Mouse (Mus musculus) cerebellum, adult (tissue): ENCODE data around the gene Nfatc4.

Experiments used
- ATAC-seq: cut with Nextera tagmentation; 2 replicates; pipeline ENCODE4 v1.9.2; 2017; ENCODE audit warnings: mild to moderate bottlenecking, moderate library complexity, mixed read lengths; ENCODE audit not compliant: insufficient number of reproducible peaks, low FRiP score, low TSS enrichment

Nfatc4 gene

DNA sequence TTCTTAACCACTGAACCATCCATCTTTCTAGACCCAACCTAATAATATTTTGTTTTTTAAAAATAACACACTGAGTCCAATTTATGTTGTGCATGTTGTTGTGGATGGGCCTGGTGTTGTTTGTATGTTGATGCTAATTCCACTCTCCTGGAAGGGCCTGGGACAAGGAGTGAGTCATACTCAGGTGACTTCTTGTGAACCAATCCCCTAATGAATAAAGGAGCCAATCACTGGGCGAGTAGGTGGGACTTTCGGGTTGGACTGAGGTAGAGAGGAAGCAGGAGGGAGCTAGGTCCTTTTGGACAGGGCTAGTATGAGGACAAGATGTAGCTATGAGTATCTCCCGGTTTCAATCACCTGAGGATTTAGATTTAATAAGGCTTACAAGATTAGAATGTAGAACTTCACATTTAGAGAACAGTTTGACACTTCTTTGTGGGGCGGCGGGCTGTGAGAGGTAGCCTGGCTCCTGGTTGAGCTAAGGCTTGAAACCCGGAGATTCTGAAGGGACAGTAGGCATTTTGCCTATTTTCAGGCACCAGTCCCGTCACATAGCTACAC, 3.0 kb upstream of the Nfatc4 start:
- ATAC-seq, result no peak

DNA sequence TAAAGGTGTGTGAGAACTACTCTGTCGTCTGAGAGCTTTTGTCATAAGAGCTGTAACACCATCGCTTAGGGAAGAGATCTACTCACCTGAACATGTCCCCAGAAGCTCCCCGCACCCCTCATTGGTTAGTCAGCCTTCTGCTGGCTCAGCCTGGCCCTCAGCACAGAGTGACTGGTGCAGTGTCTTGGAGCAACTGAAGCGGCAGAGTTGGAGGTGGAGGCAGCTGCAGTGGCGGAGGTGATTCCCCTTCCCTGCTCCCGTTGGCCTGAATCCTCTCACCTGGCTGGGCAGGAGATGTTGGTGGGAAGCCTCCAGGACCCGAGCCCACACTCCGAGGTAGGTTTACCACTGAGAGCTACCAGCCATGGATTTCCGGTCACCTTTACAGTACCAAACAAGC, 2.4 kb upstream of the Nfatc4 start:
- no peak for ATAC-seq

GRCm38 (mm10) chr14:55822435-55822990, 431 bp upstream of the Nfatc4 start:
- ATAC-seq, result peak; percentile 75; the same call in 1 of the 2 replicates

DNA sequence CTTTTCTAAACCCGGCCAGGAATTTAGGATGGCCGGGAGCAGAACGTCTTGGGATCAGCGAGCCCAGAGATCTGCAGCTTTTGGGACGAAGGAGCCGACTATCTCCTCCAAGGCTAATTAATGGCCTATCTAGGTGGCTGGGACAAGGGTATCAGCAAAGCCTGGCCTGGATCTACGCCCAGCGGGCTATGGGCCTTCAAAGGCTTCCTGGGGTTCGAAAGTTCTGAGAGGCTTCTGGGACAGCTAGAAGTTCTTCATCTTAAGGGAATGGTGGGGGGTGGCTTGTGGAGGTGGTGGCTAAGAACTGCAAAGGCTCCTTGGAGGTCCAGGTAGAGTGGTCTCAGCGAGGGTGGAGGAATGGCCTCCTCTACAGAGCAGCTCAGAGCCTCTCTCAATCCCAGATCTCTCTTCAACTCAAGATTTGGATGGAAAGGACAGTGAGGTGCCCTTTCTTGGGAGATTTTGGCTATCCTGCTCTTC, 1.1 kb downstream of the Nfatc4 start:
- ATAC-seq, result no peak

DNA sequence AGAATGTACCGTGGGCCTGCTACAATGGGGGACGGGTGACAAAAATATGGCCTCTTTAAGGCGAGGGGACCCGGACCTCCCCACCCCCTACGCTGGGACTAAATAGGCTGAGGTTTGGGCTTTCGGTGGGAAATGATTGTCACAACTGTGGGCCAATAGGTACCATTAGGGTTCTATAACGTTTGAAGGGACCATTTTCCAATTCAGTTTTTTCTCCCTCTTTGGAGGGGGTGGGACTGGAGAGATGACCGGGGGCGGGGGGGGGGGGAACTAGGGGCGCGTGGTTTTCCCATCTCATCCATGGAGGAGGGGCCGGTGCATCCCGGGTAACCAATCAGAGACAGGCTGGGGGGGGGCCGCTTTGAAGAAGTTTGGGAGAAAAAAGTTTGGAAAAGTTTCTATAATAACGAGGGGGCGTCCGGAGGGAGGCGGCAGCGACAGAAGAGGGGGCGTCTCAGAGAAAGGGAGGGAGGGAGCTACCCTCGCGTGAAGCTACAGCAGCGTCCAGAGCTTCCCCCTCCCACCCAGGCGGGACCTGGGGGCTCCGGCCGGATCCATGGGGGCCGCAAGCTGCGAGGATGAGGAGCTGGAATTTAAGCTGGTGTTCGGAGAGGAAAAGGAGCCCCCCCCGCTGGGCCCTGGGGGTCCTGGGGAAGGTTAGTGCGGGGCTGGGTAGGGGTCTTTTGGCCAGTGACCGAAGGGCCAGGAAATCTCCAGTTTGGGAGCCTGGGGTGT, 1.7 kb downstream of the Nfatc4 start:
- ATAC-seq, result no peak

- ATAC-seq, result no peak
Observed at GRCm38 (mm10) chr14:55825216-55826051, 2.5 kb downstream of the Nfatc4 start.

GRCm38 (mm10) chr14:55826142-55826541, 3.2 kb downstream of the Nfatc4 start:
- ATAC-seq, result no peak

DNA sequence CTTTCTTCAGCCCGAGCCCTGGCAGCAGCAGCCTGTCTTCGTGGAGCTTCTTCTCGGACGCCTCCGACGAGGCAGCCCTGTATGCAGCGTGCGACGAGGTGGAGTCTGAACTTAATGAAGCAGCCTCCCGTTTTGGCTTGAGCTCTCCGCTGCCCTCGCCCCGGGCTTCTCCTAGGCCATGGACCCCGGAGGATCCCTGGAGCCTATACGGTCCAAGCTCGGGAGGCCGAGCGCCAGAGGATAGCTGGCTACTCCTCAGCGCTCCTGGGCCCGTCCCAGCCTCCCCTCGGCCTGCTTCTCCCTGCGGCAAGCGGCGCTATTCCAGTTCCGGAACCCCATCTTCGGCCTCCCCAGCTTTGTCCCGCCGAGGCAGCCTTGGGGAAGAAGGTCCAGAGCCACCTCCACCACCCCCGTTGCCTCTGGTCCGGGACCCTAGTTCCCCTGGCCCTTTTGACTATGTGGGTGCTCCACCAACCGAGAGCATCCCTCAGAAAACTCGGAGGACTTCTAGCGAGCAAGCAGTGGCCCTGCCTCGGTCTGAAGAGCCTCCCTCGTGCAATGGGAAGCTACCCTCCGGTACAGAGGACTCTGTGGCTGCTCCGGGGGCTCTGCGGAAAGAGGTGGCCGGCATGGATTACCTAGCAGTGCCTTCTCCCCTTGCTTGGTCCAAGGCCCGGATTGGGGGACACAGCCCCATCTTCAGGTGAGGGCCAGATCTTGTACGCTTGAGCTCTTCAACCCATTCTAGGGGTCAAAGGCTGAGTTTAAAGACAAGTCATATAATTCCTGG, 3.8 kb downstream of the Nfatc4 start:
- ATAC-seq, result no peak

GRCm38 (mm10) chr14:55828716-55829263, 5.8 kb downstream of the Nfatc4 start:
- no peak for ATAC-seq

GRCm38 (mm10) chr14:55829854-55830253, 6.9 kb downstream of the Nfatc4 start:
- ATAC-seq, result no peak

DNA sequence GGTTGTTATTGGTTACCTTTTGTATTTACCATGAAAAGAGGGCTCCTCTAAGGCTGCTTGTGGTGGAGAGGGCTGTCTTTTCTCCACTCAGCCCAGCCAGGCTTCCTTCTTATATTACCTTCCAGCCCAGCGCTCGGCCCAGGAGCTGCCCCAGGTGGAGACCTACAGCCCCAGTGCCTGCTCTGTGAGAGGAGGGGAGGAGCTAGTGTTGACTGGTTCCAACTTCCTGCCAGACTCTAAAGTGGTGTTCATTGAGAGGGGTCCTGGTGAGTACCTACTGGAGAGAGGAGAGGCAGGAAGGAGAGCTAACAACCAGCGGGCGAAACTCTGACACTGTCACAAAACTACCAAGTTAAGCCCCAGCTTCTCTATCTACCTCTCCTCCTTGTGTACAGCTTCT, 7.4 kb downstream of the Nfatc4 start:
- no peak for ATAC-seq

GRCm38 (mm10) chr14:55833126-55833525, 10.2 kb downstream of the Nfatc4 start:
- ATAC-seq, result no peak

DNA sequence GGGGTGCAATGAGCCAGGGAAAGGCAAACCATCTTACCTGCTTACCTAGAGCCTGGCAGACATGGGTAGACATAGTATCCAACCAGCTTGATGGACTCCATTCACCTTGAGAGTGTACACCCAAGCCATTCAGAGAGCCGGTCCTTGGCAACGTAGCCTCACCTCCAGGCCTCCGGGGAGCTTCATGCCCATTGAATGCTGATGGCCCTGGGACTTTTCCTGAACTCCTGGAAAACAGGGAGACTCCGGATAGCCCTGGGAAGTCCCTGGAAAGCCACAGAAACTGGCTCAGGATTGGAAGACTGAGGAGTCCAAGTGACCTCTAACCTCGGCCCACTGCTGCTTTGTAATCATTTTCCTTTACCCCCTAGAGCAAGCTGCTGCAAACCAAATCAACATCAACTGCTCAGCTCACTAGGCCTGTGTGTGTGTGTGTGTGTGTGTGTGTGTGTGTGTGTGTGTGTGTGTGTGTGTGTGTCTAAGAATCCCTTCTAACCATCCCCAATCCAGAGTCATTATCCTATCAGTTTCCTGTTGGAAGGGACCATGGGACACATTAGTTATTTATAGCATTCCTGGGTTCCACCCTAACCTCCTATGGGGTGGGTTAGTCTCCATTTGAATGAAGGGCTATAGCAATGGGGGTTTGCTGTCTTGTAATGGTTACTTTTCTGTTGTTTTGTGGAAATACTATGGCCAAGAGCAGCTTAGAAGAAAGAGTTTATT, 12.0 kb downstream of the Nfatc4 start:
- ATAC-seq, result no peak

DNA sequence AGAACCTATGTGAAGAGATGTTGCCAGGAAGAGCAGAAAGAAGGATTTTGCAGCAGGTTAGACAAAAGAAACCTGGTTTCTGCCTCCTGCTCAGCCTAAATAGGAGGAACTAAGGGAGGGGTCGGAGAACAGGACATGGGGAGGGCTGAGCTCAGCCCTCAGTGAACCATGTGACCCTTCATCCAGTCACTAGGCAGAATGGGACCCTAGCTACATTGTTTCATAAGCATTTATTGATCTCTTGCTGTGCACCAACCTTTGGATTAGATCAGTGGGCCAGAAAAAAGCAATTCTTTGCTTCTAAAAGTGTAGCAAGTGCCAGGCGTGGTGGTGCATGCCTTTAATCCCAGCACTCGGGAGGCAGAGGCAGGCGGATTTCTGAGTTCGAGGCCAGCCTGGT, 15.4 kb downstream of the Nfatc4 start:
- ATAC-seq, result no peak

- ATAC-seq, result no peak
Observed at GRCm38 (mm10) chr14:55838740-55839139, 15.8 kb downstream of the Nfatc4 start.

GRCm38 (mm10) chr14:55840853-55841366, 18.0 kb downstream of the Nfatc4 start:
- ATAC-seq, result no peak

GRCm38 (mm10) chr14:55842794-55843193, 19.9 kb downstream of the Nfatc4 start:
- ATAC-seq, result no peak

- ATAC-seq, result no peak
Observed at GRCm38 (mm10) chr14:55845506-55846294, 22.8 kb downstream of the Nfatc4 start.
